Mouse (Mus musculus) left cerebral cortex, adult 18-20 months (tissue): ENCODE results near the gene Plac9a. TPM values are rescaled to one million over a fixed set of nuclear protein-coding genes. Genes with fewer than 3 reads are reported as not detected.
"Not testable (repeated sequence)": the region's sequence is repeated elsewhere in the genome, so short reads cannot be mapped to it uniquely, and the experiment has no call there.

Experiments used
- DNase-seq, 2 experiments: peaks; one replicate each; pipeline ENCODE4 v3.0.0; 2021 to 2022; ENCODE audit warnings: low spot score in 2 of 2, mixed read lengths in 1 of 2
- long read RNA-seq, 2 experiments: library from polyadenylated mRNA; stranded (forward); transcript quantifications; one replicate each; pipeline ENCODE4 v2.0.0; 2021
- total RNA-seq, 2 experiments: library from RNA; stranded (reverse); gene quantifications; 2 replicates each; pipeline ENCODE4 v1.2.3; 2021

The Plac9a gene
- not detected for total RNA-seq
- long read RNA-seq, experiment 1, transcript Plac9a-201 (4 exons, 1,555 nt), result major isoform, 5 of 8 reads
- long read RNA-seq, experiment 1, partial matches to known transcripts, result 1 of 8 reads
- long read RNA-seq, experiment 1, other reads (novel, unspliced or antisense), result 2 of 8 reads
- long read RNA-seq, experiment 2, partial matches to known transcripts, result 1 of 1 reads
- long read RNA-seq, experiment 2, other reads (novel, unspliced or antisense), result 0 of 1 reads

GRCm38 (mm10) chr14:25903000-25903399, at the start of gene Plac9a:
Plac9a (minus strand) TSS chr14:25903100.
- not testable (repeated sequence) for DNase-seq

GRCm38 (mm10) chr14:25938004-25938403, 35.1 kb upstream of the Plac9a start, which contains the start of gene Cphx1:
Cphx1 (plus strand) TSS chr14:25938304.
- not testable (repeated sequence) for DNase-seq

- DNase-seq, result not testable (repeated sequence)
Measured at GRCm38 (mm10) chr14:25936867-25937630, 34.1 kb upstream of the Plac9a start.

- DNase-seq, result not testable (repeated sequence)
Measured at GRCm38 (mm10) chr14:25927562-25927881, 24.6 kb upstream of the Plac9a start, which contains the start of gene Tmem254a. Tmem254a (minus strand) TSS chr14:25927672.

GRCm38 (mm10) chr14:25926814-25927561, 24.1 kb upstream of the Plac9a start:
- DNase-seq, result not testable (repeated sequence)

- not testable (repeated sequence) for DNase-seq
Measured at GRCm38 (mm10) chr14:25918427-25919170, 15.7 kb upstream of the Plac9a start.

GRCm38 (mm10) chr14:25908976-25909375, 6.1 kb upstream of the Plac9a start:
- not testable (repeated sequence) for DNase-seq

GRCm38 (mm10) chr14:25907272-25907671, 4.4 kb upstream of the Plac9a start:
- not testable (repeated sequence) for DNase-seq

- peak; percentile 1 for DNase-seq
Measured at GRCm38 (mm10) chr14:25905243-25905642, 2.3 kb upstream of the Plac9a start.

- DNase-seq, result not testable (repeated sequence)
Measured at GRCm38 (mm10) chr14:25895686-25896085, 7.2 kb downstream of the Plac9a start.

- DNase-seq, result not testable (repeated sequence)
Measured at GRCm38 (mm10) chr14:25894566-25894965, 8.3 kb downstream of the Plac9a start.

GRCm38 (mm10) chr14:25885886-25886285, 17.0 kb downstream of the Plac9a start:
- not testable (repeated sequence) for DNase-seq

- DNase-seq, result not testable (repeated sequence)
Measured at GRCm38 (mm10) chr14:25881769-25882168, 21.1 kb downstream of the Plac9a start.

GRCm38 (mm10) chr14:25876640-25877039, 26.3 kb downstream of the Plac9a start:
- not testable (repeated sequence) for DNase-seq

GRCm38 (mm10) chr14:25872461-25873415, 30.2 kb downstream of the Plac9a start:
- peak; percentile 59 to 62 for DNase-seq

- no peak for DNase-seq
Measured at GRCm38 (mm10) chr14:25869135-25869878, 33.6 kb downstream of the Plac9a start.

GRCm38 (mm10) chr14:25868706-25869105, 34.2 kb downstream of the Plac9a start:
- DNase-seq, result no peak

GRCm38 (mm10) chr14:25867834-25868233, 35.1 kb downstream of the Plac9a start:
- no peak for DNase-seq

- peak in 1 of 2 experiments; percentile 20 for DNase-seq
Measured at GRCm38 (mm10) chr14:25866832-25867231, 36.1 kb downstream of the Plac9a start.
